Mouse (Mus musculus) E14TG2a.4 (cell line): ENCODE measurements at regions not wholly inside any gene's neighbourhood (a gene's known extent, or its start where the extent isn't known, plus 50 kb on each side); places are given as distances from the start of the nearest gene placed in this dataset.

Experiments
- CTCF ChIP-seq: conservative IDR thresholded peaks from 2 replicates; pipeline ENCODE4 v1.5.1; 2014; ENCODE audit warnings: low read length
- NANOG ChIP-seq: IDR thresholded peaks from 2 replicates; pipeline ENCODE4 v1.6.1; 2014; ENCODE audit warnings: borderline replicate concordance, low read length, mixed read lengths
- POU5F1 ChIP-seq: IDR thresholded peaks from 2 replicates; pipeline ENCODE4 v1.6.1; 2014; ENCODE audit warnings: low read length, borderline replicate concordance

GRCm38 (mm10) chr13:92990316-92991206, 146.0 kb downstream of the Mtx3 start:
- TF ChIP-seq CTCF (no peak), NANOG (no peak), POU5F1 (no peak)
